Mouse (Mus musculus): ENCODE data around the gene Opn1sw. TPM values are rescaled to one million over a fixed set of nuclear protein-coding genes. Genes with fewer than 3 reads are reported as not detected.

Gene Opn1sw
- polyA plus RNA-seq, 1 experiment from 2014 or later = 0.55 TPM

GRCm38 (mm10) chr6:29430681-29431420 lies 42.6 kb upstream of the Opn1sw start:
- Histone ChIP-seq H3K4me2 (peak overlapping the region; percentile 27), H3K36me3 (no peaks in the 10 kb centered on the region), H3K9ac (peak overlapping the region; percentile 11; the same call in 1 of the 2 replicates), H3K4me3 (no peak overlapping the region), H3K4me1 (replicated peaks) (peaks cover 42% of the 10 kb centered on the region), H3K27me3 (no peaks in the 10 kb centered on the region), H3K27ac (peak overlapping the region; percentile 98), H3K9me3 (replicated peaks) (no peaks in the 10 kb centered on the region)
- WGBS = 33% methylated on average over 15 of the region's 15 CpGs
- no peak for ATAC-seq (replicated peaks; ENCODE audit: insufficient number of reproducible peaks, insufficient read depth, low FRiP score, low read depth)

- H3K4me3 ChIP-seq = no peak overlapping the region
- H3K36me3 ChIP-seq = no peaks in the 10 kb centered on the region
- no peak for ATAC-seq (replicated peaks; ENCODE audit: insufficient number of reproducible peaks, insufficient read depth, low FRiP score, low read depth)
- no peak overlapping the region for H3K4me2 ChIP-seq
- H3K27me3 ChIP-seq = no peaks in the 10 kb centered on the region
- WGBS = 67% methylated on average over 4 of the region's 4 CpGs
- no peak overlapping the region for H3K27ac ChIP-seq
- no peaks in the 10 kb centered on the region for H3K9me3 ChIP-seq (replicated peaks)
- H3K9ac ChIP-seq = no peak overlapping the region
- H3K4me1 ChIP-seq (replicated peaks) = peaks cover 29% of the 10 kb centered on the region
These were observed 39.9 kb upstream of the Opn1sw start for GRCm38 (mm10) chr6:29428171-29428570.

GRCm38 (mm10) chr6:29426331-29426730 lies 38.1 kb upstream of the Opn1sw start:
- no peak for ATAC-seq (replicated peaks; ENCODE audit: insufficient number of reproducible peaks, insufficient read depth, low FRiP score, low read depth)
- no peak overlapping the region for H3K4me2 ChIP-seq
- no peak overlapping the region for H3K27ac ChIP-seq
- no peaks in the 10 kb centered on the region for H3K27me3 ChIP-seq
- no peaks in the 10 kb centered on the region for H3K36me3 ChIP-seq
- H3K4me3 ChIP-seq = no peak overlapping the region
- no peaks in the 10 kb centered on the region for H3K9me3 ChIP-seq (replicated peaks)
- no peak overlapping the region for H3K9ac ChIP-seq
- WGBS = 70% methylated on average over 6 of the region's 6 CpGs
- H3K4me1 ChIP-seq (replicated peaks) = peaks cover 13% of the 10 kb centered on the region

- no peak overlapping the region for H3K4me3 ChIP-seq
- no peaks in the 10 kb centered on the region for H3K36me3 ChIP-seq
- no peak overlapping the region for H3K27ac ChIP-seq
- WGBS = 86% methylated on average over 8 of the region's 8 CpGs
- ATAC-seq (replicated peaks; ENCODE audit: insufficient number of reproducible peaks, insufficient read depth, low FRiP score, low read depth) = no peak
- H3K4me2 ChIP-seq = no peak overlapping the region
- H3K9ac ChIP-seq = no peak overlapping the region
- no peaks in the 10 kb centered on the region for H3K27me3 ChIP-seq
- no peaks in the 10 kb centered on the region for H3K9me3 ChIP-seq (replicated peaks)
- H3K4me1 ChIP-seq (replicated peaks) = peaks cover 4% of the 10 kb centered on the region
These were observed 36.9 kb upstream of the Opn1sw start for GRCm38 (mm10) chr6:29425118-29425517.

- H3K27ac ChIP-seq = no peak overlapping the region
- no peak for ATAC-seq (replicated peaks; ENCODE audit: insufficient number of reproducible peaks, insufficient read depth, low FRiP score, low read depth)
- H3K9me3 ChIP-seq (replicated peaks) = no peaks in the 10 kb centered on the region
- H3K4me1 ChIP-seq (replicated peaks) = no peaks in the 10 kb centered on the region
- H3K27me3 ChIP-seq = no peaks in the 10 kb centered on the region
- H3K4me2 ChIP-seq = no peak overlapping the region
- 75% methylated on average over 2 of the region's 2 CpGs for WGBS
- H3K36me3 ChIP-seq = no peaks in the 10 kb centered on the region; the same call in 1 of the 2 replicates
- H3K9ac ChIP-seq = no peak overlapping the region
- no peak overlapping the region for H3K4me3 ChIP-seq
These were observed 32.3 kb upstream of the Opn1sw start for GRCm38 (mm10) chr6:29420596-29420995.

- Histone ChIP-seq H3K27me3 (no peaks in the 10 kb centered on the region), H3K9me3 (replicated peaks) (no peaks in the 10 kb centered on the region), H3K4me1 (replicated peaks) (no peaks in the 10 kb centered on the region), H3K9ac (no peak overlapping the region), H3K36me3 (peaks cover 7% of the 10 kb centered on the region; the same call in 1 of the 2 replicates), H3K4me2 (no peak overlapping the region), H3K4me3 (no peak overlapping the region), H3K27ac (no peak overlapping the region)
- ATAC-seq (replicated peaks; ENCODE audit: insufficient number of reproducible peaks, insufficient read depth, low FRiP score, low read depth) = no peak
- WGBS = 77% methylated on average over 9 of the region's 9 CpGs
These were observed 27.2 kb upstream of the Opn1sw start for GRCm38 (mm10) chr6:29415446-29415845.

GRCm38 (mm10) chr6:29406412-29406811 lies 18.1 kb upstream of the Opn1sw start:
- Histone ChIP-seq H3K27me3 (0 out of 2 replicates have a peak, but pooled peaks cover 10% of the 10 kb centered on the region), H3K9me3 (replicated peaks) (no peaks in the 10 kb centered on the region), H3K4me3 (no peak overlapping the region), H3K36me3 (peaks cover 13% of the 10 kb centered on the region; the same call in 1 of the 2 replicates), H3K4me1 (replicated peaks) (peaks cover 4% of the 10 kb centered on the region; the same call in 1 of the 2 replicates), H3K9ac (no peak overlapping the region), H3K27ac (no peak overlapping the region), H3K4me2 (no peak overlapping the region)
- no peak for ATAC-seq (replicated peaks; ENCODE audit: insufficient number of reproducible peaks, insufficient read depth, low FRiP score, low read depth)
- 84% methylated on average over 6 of the region's 6 CpGs for WGBS

GRCm38 (mm10) chr6:29402693-29403342 lies 14.6 kb upstream of the Opn1sw start:
- peaks cover 6% of the 10 kb centered on the region; the same call in 1 of the 2 replicates for H3K4me1 ChIP-seq (replicated peaks)
- H3K9ac ChIP-seq = no peak overlapping the region
- H3K27ac ChIP-seq = no peak overlapping the region
- H3K27me3 ChIP-seq = peaks cover 10% of the 10 kb centered on the region; the same call in 1 of the 2 replicates
- 0 out of 2 replicates have a peak, but pooled peaks cover 4% of the 10 kb centered on the region for H3K36me3 ChIP-seq
- H3K4me2 ChIP-seq = peak overlapping the region; percentile 37
- no peak for ATAC-seq (replicated peaks; ENCODE audit: insufficient number of reproducible peaks, insufficient read depth, low FRiP score, low read depth)
- H3K9me3 ChIP-seq (replicated peaks) = no peaks in the 10 kb centered on the region
- H3K4me3 ChIP-seq = no peak overlapping the region
- 10% methylated on average over 34 of the region's 34 CpGs for WGBS

GRCm38 (mm10) chr6:29399851-29400250 lies 11.6 kb upstream of the Opn1sw start:
- peaks cover 10% of the 10 kb centered on the region; the same call in 1 of the 2 replicates for H3K27me3 ChIP-seq
- 85% methylated on average over 4 of the region's 4 CpGs for WGBS
- H3K4me1 ChIP-seq (replicated peaks) = peaks cover 29% of the 10 kb centered on the region
- no peak overlapping the region for H3K27ac ChIP-seq
- no peak overlapping the region for H3K9ac ChIP-seq
- H3K9me3 ChIP-seq (replicated peaks) = no peaks in the 10 kb centered on the region
- no peak overlapping the region for H3K4me3 ChIP-seq
- H3K36me3 ChIP-seq = no peaks in the 10 kb centered on the region
- no peak overlapping the region for H3K4me2 ChIP-seq
- no peak for ATAC-seq (replicated peaks; ENCODE audit: insufficient number of reproducible peaks, insufficient read depth, low FRiP score, low read depth)

- WGBS = 5% methylated on average over 6 of the region's 6 CpGs
- Histone ChIP-seq H3K9ac (peak overlapping the region; percentile 75), H3K27me3 (peaks cover 4% of the 10 kb centered on the region; the same call in 1 of the 2 replicates), H3K4me1 (replicated peaks) (peaks cover 26% of the 10 kb centered on the region), H3K9me3 (replicated peaks) (no peaks in the 10 kb centered on the region), H3K36me3 (no peaks in the 10 kb centered on the region), H3K4me3 (peak overlapping the region; percentile 81), H3K4me2 (peak overlapping the region; percentile 94), H3K27ac (peak overlapping the region; percentile 83)
- ATAC-seq (replicated peaks; ENCODE audit: insufficient number of reproducible peaks, insufficient read depth, low FRiP score, low read depth) = peak; percentile 41
These were observed 9.3 kb upstream of the Opn1sw start for GRCm38 (mm10) chr6:29397575-29397974.

- Histone ChIP-seq H3K27me3 (no peaks in the 10 kb centered on the region; the same call in 1 of the 2 replicates), H3K9me3 (replicated peaks) (no peaks in the 10 kb centered on the region), H3K27ac (peak overlapping the region; percentile 83), H3K9ac (peak overlapping the region; percentile 75), H3K4me3 (peak overlapping the region; percentile 81), H3K4me2 (peak overlapping the region; percentile 94), H3K36me3 (no peaks in the 10 kb centered on the region), H3K4me1 (replicated peaks) (peaks cover 24% of the 10 kb centered on the region)
- 4% methylated on average over 23 of the region's 24 CpGs for WGBS
- ATAC-seq (replicated peaks; ENCODE audit: insufficient number of reproducible peaks, insufficient read depth, low FRiP score, low read depth) = peak; percentile 45
These were observed 8.7 kb upstream of the Opn1sw start for GRCm38 (mm10) chr6:29396714-29397540.

Data from heart, embryonic 15.5 days (tissue).